Mouse (Mus musculus) megakaryocyte, embryonic 14.5 days (primary cell): ENCODE measurements around the gene Meis1. TPM values are rescaled to one million over a fixed set of nuclear protein-coding genes. Genes with fewer than 3 reads are reported as not detected.

Experiments used
- H3K27me3 ChIP-seq: replicated peaks from 2 replicates; pipeline ENCODE3; 2012; ENCODE audit warnings: inconsistent platforms
- H3K36me3 ChIP-seq: replicated peaks from 2 replicates; pipeline ENCODE3; 2012; ENCODE audit warnings: low read length, inconsistent platforms, mixed read lengths
- H3K4me1 ChIP-seq: 2 replicates; pipeline ENCODE4 v1.6.1; 2012; ENCODE audit warnings: inconsistent platforms
- H3K4me3 ChIP-seq: replicated peaks from 2 replicates; pipeline ENCODE3; 2012; ENCODE audit warnings: moderate library complexity, mild to moderate bottlenecking, inconsistent platforms
- H3K9me3 ChIP-seq: 2 replicates; pipeline ENCODE4 v1.6.1; 2012; ENCODE audit warnings: inconsistent platforms
- FLI1 ChIP-seq: IDR thresholded peaks from 2 replicates; pipeline ENCODE4 v1.6.1; 2012; ENCODE audit warnings: low read length, inconsistent platforms, mixed read lengths
- GATA1 ChIP-seq: IDR thresholded peaks from 3 replicates; pipeline ENCODE4 v1.6.1; 2012; ENCODE audit warnings: mixed read lengths, low read length, inconsistent platforms, borderline replicate concordance
- polyA plus RNA-seq: library from polyadenylated mRNA; stranded (reverse); fragments of >175 nt; gene quantifications from 2 replicates; pipeline ENCODE4 v1.2.3, GENCODE M21; 2012; ENCODE audit warnings: low replicate concordance; ENCODE audit not compliant: insufficient read depth

The Meis1 gene
- polyA plus RNA-seq, 1 experiment = 121 TPM

GRCm38 (mm10) chr11:18931001-18931874 is 87.5 kb downstream of the Meis1 start:
- Histone ChIP-seq H3K27me3 (no peaks in the 10 kb centered on the region), H3K4me3 (no peak overlapping the region), H3K36me3 (peaks cover 86% of the 10 kb centered on the region), H3K9me3 (no peaks in the 10 kb centered on the region), H3K4me1 (peaks cover 86% of the 10 kb centered on the region)
- TF ChIP-seq GATA1 (no peak), FLI1 (no peak)

GRCm38 (mm10) chr11:18929779-18930728 is 88.7 kb downstream of the Meis1 start:
- Histone ChIP-seq H3K4me1 (peaks cover 86% of the 10 kb centered on the region), H3K9me3 (no peaks in the 10 kb centered on the region), H3K4me3 (no peak overlapping the region), H3K27me3 (no peaks in the 10 kb centered on the region), H3K36me3 (peaks cover 85% of the 10 kb centered on the region)
- no peak for TF ChIP-seq FLI1
- no peak for TF ChIP-seq GATA1

GRCm38 (mm10) chr11:18927351-18927750 is 91.4 kb downstream of the Meis1 start:
- Histone ChIP-seq H3K4me1 (peaks cover 96% of the 10 kb centered on the region), H3K9me3 (no peaks in the 10 kb centered on the region), H3K27me3 (no peaks in the 10 kb centered on the region), H3K36me3 (peaks cover 83% of the 10 kb centered on the region), H3K4me3 (no peak overlapping the region)
- no peak for TF ChIP-seq GATA1

- Histone ChIP-seq H3K4me1 (peaks cover 96% of the 10 kb centered on the region), H3K36me3 (peaks cover 83% of the 10 kb centered on the region), H3K9me3 (no peaks in the 10 kb centered on the region), H3K27me3 (no peaks in the 10 kb centered on the region), H3K4me3 (no peak overlapping the region)
- no peak for TF ChIP-seq FLI1
- TF ChIP-seq GATA1 = no peak
Observed at GRCm38 (mm10) chr11:18926798-18927197, 92.0 kb downstream of the Meis1 start.

GRCm38 (mm10) chr11:18924583-18925334 is 94.0 kb downstream of the Meis1 start:
- Histone ChIP-seq H3K36me3 (peaks cover 83% of the 10 kb centered on the region), H3K4me3 (peak overlapping the region; percentile 16)
- TF ChIP-seq FLI1 (no peak), GATA1 (peak; percentile 29; the same call in 1 of the 3 replicates)

GRCm38 (mm10) chr11:18923274-18923673 is 95.5 kb downstream of the Meis1 start:
- no peaks in the 10 kb centered on the region for H3K27me3 ChIP-seq
- TF ChIP-seq FLI1 (no peak), GATA1 (no peak)
- no peak overlapping the region for H3K4me3 ChIP-seq
- peaks cover 96% of the 10 kb centered on the region for H3K4me1 ChIP-seq
- H3K36me3 ChIP-seq = peaks cover 87% of the 10 kb centered on the region
- H3K9me3 ChIP-seq = no peaks in the 10 kb centered on the region

More at GRCm38 (mm10) chr11:18924583-18925334, 94.0 kb downstream of the Meis1 start:
- Histone ChIP-seq H3K9me3 (no peaks in the 10 kb centered on the region), H3K27me3 (no peaks in the 10 kb centered on the region), H3K4me1 (peaks cover 93% of the 10 kb centered on the region)

GRCm38 (mm10) chr11:18920651-18921050 is 98.1 kb downstream of the Meis1 start:
- TF ChIP-seq GATA1 (no peak), FLI1 (no peak)
- no peaks in the 10 kb centered on the region for H3K9me3 ChIP-seq
- no peak overlapping the region for H3K4me3 ChIP-seq
- peaks cover 95% of the 10 kb centered on the region for H3K4me1 ChIP-seq
- H3K27me3 ChIP-seq = no peaks in the 10 kb centered on the region
- H3K36me3 ChIP-seq = peaks cover 92% of the 10 kb centered on the region

- TF ChIP-seq FLI1 (no peak), GATA1 (no peak)
- Histone ChIP-seq H3K4me3 (no peak overlapping the region), H3K4me1 (peaks cover 95% of the 10 kb centered on the region), H3K9me3 (no peaks in the 10 kb centered on the region), H3K36me3 (peaks cover 92% of the 10 kb centered on the region), H3K27me3 (no peaks in the 10 kb centered on the region)
Observed at GRCm38 (mm10) chr11:18919162-18919762, 99.5 kb downstream of the Meis1 start.

- Histone ChIP-seq H3K9me3 (no peaks in the 10 kb centered on the region), H3K27me3 (no peaks in the 10 kb centered on the region)
- TF ChIP-seq GATA1 = no peak
- TF ChIP-seq FLI1 = no peak
Observed at GRCm38 (mm10) chr11:18917887-18918286, 100.9 kb downstream of the Meis1 start.

More at GRCm38 (mm10) chr11:18917887-18918286, 100.9 kb downstream of the Meis1 start:
- Histone ChIP-seq H3K4me1 (peaks cover 95% of the 10 kb centered on the region), H3K36me3 (peaks cover 91% of the 10 kb centered on the region), H3K4me3 (no peak overlapping the region)
